Mouse (Mus musculus): ENCODE results near the gene Igf1r.

The Igf1r gene

DNA sequence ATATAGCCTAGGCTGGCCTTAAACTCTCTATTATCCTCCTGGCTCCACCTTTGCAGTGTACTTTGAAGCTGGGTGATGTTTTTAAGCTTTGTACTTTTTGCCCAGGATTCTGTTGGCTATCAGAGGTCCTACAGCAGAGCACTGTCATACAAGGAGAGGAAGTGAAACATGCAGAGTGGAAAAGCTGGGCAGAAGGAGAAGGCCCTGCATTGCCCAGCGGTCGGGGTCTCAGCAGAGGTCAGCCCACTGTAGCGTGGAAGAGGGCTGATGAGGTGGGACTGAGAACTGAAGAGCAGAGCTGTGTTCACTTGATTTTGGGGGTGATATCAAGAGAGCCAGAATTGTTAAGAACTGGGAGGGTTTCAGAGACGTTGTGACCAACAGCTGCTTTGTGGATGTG is 134.9 kb downstream of the Igf1r start:
- no peak for DNase-seq

DNA sequence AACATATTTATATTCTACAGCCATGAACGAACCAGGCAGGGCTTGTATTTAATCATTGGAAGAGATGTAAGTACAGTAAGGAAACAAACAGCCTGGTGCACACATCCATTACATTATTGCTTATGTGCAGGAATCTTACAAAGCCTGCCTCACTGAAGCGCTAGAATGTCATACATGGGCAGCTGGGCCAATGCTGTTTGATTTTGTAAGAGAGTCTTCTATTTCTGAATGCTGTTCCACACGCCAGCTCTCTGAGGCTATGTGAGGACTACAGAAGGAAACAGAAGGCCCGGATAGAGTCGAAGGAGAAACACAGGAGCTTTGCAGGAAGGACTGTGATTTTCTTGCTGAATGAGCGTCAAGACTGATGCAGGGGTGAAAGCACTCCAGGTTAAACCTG is 136.2 kb downstream of the Igf1r start:
- DNase-seq = no peak

DNA sequence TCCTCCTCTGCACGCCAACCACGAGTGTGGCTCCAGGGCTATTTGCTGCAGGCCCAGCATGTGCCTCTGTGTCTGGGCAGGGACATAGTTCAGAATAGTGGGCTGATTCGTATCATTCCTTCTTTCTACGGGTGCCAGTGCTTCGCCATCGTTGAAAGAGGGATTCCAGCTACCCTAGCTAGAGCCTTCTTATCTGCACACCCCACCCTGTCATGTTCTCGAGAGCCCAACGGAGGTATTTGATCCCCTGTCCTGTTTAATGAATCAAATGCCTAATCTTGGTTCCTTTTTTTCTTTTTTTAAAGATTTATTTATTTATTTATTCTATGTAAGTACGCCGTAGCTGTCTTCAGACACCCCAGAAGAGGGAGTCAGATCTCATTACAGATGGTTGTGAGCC is 137.1 kb downstream of the Igf1r start:
- DNase-seq = no peak

DNA sequence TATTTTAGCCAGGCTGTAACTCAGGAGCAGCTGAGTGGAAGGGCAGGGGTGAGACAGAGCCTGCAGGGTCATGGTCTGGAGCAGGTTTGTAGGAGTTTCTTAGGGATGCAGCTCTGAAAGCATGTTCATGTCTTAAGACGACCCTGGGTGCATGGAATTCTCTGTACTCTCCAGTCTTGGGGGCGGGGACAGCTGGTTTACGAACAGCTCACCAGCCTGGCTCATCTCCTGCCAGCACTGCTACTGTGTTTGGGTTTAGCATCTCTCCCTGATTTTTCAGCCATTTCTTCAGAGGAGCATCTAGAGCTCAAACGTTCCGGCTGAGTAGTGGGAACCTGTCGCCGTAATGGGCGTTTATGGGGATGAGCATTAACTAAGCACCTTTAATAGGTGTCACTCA is 137.9 kb downstream of the Igf1r start:
- DNase-seq = no peak

DNA sequence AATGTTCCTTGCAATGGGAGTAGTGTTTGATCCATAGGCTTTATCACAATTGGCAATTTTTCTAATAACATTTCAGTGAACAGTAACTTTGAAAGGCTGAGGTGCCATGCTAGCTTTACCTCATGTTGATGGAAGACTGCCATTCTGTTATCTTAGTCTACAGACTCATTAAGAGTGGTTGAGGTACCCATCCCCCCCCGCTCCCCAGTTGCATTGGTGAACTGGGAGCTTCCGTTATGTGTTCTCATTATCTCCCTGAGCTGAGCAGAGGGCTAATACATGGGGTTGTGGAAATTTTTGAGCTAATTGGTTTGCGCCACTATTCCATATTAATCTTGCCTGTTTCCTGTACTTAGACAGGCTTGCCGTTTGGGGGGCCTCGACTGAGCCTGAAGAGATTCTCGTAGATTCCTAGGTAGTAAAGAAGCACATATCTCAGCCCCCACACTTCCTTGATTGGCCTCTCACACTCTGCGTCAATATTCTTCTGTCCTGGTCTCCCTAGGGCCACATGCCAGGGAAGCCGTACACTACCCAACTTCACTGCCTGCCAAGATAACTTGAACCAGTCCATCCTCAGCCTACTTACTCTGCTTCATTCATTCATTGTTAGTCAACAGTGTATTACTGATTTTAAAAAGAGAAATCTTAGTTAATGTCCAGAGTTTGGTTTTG is 139.8 kb downstream of the Igf1r start:
- no peak for DNase-seq

DNA sequence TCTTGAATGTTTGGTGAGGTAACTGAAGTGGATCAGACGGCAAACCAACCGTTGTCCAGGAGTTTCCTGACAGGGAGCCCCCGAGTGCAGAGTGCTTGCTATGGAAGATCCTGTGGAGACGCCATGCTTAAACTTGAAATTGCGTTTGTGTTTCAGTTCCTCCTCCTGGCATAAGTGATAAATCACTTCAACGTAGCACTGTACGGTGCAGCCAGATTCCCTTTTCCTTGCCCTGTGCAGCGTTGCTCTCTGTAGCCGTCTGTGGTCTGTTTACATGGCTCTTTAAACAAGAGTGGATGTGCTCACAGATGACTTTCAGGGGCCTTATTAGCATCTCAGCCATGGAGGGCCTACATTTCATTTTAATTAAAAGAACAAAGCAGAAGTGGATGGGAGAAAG is 141.2 kb downstream of the Igf1r start:
- DNase-seq = no peak

DNA sequence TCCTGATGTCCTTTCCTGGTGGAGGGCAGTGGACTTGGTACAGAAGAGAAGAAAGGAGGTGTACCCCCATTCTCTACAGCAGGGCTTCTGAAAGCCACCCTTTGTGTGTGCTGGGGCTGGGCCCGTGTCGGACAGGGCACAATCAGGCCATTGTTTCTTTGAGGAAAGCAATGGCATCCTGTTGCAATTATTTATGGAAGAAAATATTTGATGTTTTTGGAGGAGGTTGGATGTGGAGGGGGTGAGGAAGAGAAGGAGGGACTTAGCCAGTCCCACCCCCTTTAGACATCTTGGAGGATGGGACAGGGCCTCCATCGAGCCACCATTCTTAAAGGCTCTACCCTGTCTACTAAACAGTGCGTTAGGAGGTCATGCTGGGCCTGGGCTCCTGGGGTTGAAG is 142.9 kb downstream of the Igf1r start:
- DNase-seq = no peak

DNA sequence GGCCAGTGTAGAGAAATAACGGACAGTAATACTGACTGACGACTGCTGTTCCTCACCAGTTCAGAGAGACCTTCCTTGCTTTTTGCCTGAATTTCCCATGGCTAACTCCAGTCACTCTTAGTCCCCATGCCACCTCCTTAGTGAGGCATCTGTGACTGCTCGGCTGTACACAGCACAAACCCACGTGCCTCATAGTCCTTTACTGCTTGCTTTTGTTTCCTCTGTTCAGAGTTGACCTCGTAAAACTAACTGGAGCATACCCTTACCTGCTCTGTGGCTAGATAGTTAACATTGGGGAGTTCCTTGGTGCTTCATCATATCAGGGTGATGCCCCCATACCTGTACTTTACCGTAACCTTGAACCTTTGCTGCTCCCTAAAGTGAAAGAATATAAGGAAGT is 143.8 kb downstream of the Igf1r start:
- no peak for DNase-seq

DNA sequence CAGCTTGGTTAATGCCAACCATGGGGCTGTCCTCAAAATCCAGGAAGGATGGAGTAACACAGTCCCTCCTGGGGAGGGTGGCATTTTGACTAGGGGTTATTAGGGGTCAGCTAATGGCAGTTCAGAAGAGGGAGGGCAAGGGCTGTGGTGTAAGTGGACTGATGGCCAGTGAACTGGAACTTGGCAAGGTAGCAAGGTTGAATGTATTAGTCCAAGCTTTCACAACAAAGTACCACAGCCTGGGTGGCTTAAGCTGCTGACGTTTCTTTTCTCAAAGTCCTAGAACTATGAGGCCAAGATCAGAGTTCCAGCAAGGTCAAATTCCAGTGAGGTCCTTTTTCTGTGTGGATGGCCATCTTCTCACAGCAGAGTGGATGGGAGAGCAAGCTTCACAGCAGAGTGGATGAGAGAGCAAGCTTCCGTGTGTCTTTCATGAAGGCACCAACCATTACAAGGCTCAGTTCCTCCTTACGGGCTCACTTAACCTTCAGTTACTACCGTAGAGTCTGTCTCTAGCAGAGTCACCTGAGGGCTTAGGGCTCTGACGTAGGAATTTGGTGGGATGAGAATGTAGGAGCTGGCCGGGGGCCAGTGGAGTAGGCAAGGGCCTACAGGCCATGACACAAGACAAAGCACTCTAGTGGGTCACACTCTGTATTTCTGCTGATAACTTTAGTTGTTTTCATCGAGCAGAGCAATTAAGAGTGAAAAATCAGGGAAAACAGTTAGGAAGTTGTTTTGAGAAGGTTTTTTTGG is 144.6 kb downstream of the Igf1r start:
- DNase-seq = no peak

DNA sequence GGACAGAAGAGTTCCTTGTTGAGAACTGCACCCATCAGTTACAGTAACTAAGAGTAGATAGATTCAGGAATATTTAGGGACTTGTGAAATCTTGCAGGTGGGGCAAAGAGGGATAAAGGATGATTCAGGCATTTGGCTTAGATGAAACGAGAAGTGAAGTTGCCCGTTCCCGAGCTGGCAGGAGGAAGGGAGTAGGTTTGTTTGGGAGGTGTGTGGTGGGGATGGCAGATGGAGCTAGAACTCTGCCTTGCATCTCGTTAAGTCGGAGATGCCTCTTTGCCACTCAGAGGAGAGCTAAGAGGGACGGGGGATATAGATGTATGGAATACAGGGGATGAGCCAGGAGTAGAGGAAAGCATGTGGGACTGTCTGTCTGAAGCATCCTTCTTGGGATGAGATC is 145.5 kb downstream of the Igf1r start:
- DNase-seq = no peak

DNA sequence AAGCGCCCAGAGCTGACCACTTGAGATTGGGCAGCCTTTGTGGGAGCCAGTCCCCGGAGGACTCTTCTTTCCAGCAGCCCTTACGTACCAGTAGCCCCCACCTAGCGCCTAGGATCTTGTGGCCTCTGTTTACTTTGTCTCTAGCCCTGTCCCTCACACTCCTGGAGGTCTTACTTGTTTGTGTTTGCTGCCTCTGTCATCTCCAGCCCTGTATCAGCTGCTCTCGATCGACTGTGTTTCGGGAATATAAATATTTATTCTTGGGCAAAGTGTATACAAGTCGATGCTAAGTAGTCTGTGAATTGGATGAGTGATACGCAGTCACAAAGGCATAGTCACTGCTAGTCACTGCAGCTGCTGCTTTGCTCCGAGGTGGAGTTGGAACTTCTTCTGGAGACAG is 147.8 kb downstream of the Igf1r start:
- no peak for DNase-seq

DNA sequence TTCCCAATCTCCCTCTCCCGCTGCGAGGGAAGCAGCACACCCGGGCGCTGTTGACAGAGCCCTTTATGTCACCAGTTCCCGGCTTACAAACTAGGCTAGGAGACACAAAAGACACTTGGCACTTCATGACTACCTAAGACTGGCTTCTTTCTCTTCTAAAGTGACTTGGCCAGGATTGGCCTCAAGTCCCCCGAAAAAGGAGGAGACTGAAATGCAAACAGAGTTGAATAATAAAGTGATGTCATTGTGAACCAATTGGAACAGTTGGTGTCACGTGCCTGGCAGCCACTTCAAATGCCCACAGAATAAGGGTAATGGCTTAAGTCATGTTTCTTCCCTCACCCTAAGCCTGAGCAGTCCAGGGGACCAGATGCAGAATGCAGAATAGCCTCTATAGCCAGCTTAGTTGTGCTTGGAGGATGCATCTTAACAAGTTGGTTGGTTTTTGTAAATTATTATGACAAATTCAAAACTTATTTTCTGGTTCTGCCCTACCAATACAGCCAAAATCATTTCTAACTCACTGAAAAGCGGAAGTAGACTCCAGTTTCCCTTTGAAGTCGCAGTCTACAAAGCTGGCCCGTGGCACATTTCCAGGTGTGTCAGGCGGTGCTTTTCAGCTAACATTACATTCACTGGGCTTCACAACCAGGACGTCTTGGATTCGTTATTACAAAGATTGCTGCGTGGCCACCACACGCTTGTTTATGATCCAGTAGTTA is 150.0 kb downstream of the Igf1r start:
- peak; percentile 92 for DNase-seq

DNA sequence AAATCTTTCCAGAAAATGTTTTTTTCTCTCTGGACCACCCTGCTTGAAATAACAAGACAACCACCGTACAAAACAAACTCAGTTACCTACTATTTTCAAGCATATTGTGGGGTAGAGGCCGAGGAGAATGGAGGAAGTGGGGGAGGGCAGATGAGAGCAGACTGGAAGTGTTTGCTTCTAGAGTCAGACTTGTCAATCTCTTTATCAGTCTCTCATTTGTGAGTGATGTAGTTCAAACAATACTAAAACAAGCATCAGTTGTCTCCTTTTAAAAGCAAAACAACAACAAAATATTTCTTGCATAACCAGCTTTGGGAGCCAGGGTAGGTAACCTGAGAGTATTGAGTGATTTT is 150.5 kb downstream of the Igf1r start:
- DNase-seq = no peak

DNA sequence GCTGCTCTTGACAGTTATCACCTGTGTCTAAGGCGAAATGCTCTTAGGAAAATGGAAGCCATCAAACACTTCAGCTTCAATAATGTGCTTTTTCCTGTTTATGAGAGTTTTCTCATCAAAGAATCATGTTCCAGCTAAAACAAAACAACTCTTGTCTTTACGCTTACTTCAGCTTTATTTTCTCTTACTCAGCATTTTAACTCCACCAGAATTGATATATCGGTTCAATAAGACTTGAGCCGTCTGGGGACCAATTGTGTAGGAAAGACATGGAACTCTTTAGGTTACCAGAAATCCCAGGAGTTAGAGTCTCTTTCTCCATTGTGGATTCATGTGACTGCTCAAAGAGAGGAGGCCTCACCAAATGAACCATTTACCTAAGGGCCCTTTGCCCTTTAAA is 158.9 kb downstream of the Igf1r start:
- no peak for DNase-seq

DNA sequence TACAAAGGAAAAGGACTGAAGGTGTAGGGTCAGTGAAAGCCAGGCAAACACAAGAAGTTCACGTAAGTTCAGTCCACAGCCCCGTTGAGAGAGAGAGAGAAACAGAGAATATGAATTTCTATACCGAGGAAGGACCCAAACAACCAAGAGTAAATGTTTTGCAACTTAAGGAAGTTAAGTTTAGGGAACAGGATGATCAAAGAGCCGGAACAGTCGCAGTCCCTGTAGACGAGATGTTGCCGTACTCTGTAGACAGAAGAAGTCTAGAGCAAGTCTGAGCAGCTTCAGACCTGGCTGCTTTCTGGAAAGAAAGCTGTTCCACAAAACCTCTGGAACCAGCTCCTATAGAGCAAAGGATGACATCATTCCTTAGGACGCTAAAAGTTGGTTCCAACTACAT is 160.0 kb downstream of the Igf1r start:
- DNase-seq = no peak

DNA sequence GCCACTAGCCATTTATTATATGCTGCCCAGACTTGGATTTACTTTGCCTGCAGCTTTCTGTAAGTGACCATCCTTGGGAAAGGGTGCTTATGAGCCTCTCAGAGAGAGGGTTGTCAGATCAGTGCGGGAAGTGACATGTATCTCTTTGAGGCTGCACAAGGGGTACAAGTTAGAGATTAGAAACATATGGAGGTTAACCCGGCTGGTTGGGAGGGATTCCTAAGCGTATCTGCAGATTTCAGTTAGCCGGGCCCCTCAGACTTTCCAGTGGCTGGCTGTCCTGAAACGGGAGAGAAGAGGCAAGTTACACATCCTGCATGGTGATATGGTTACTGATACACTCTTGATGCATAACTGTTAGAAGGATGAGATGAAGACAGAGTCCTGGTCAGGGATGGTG is 161.7 kb downstream of the Igf1r start:
- DNase-seq = no peak

DNA sequence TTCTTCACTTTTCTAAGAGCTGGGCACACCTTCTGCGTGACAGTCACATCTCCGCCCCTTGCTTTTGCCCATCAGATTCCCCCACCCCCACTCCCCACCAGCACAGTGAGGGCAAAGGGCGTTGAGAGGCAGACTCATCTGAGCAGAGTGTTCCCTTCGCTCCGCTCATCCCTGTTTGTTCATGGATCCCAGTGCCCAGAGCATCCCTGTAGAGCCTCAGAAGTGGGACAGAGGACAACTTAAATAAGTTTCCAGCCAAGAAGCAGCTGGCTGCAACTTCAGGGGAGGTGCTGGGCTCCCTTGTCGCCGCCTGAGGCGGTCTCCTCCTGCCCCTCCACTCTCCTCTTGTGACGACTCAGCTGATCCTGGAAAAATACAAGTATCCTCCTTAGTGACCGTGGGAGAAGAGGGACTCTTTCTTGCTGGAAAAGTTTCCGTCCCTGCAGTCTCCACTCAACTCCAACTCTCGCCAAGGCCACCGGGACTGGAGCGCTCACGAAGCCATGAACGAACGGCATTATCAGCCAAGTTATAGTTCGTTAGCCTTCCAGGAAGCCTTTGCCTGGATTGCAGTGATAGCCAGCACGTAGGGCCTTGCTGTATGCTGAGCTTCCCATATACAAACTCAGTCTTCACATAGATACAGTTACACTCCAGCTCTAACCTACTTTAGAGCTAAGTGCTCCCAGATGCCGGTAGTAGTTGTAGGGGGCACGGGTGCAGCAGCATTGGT is 162.5 kb downstream of the Igf1r start:
- DNase-seq = peak; percentile 96

DNA sequence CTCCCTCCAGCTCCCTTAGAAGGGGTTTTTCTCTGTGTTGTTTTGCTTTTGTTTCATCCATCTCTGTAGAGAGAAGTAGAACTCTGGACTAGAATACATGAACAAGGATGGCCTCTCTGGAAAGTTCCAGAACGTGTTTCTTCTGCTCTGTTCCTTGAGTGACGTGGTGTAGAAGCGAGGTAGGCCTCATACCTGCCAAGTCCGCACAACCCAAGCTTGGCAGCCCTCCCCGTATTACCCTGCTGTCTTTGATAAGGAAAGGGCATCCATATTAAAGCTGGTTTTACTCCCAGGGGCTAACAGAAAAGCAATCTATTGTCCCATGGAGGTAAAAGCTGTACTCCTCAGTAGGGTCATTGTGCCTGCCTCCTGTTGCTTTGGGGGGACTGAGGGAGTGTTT is 164.9 kb downstream of the Igf1r start:
- no peak for DNase-seq

DNA sequence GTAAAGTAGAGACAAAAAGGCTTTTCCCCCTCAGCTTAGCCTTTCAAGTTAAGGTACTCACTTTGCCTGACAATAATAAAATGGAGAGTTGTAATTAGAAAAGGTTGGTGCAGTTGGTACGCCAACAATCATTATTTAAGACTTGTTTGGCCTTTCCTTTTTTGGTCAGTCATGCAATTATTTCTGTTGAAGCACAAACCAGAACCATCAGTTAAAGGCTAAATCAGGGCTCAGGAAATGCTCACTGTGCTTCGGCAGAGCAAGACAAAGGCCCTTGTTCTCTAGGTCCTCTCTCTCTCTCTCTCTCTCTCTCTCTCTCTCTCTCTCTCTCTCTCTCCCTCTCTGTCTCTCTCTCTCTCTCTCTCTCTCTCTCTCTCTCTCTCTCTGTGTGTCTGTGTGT is 165.4 kb downstream of the Igf1r start:
- no peak for DNase-seq

DNA sequence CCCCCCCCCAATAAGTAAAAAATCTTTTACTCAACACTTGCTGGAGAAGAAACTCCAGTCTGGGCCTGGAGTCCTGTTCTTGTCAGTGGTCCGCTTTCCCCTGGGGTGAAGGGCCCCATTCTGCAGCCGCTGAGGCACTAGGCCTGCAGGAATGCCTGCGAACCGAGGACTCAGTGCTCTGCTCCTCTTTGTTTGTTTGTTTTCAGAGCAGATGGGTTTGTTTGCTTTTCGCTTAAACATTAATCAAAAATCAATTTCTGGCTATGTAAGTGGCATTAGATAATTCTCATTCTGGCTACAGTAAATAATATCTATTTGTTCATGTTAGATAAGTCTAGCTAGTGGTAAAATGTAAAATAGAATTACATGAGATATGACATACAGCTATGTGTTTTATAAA is 167.0 kb downstream of the Igf1r start:
- DNase-seq = no peak

DNA sequence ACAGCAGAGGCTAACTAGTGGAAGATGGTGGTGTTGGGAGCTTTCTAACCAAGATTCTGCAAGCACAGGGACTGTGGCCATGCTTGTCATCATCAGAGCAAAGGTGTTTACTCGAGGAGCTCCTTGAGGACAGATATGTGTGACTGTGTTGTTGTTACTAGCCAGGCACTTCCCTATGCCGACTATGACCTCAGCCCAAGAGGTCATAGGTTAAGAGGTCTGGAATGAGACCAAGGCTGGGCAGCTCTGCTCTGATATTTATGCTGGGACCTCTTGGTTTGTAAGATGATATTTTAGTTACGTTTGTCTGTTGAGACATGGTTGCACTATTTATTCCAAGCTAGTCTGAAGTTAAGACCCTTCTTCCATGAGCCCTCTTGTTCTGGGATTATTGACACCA is 169.8 kb downstream of the Igf1r start:
- no peak for DNase-seq

DNA sequence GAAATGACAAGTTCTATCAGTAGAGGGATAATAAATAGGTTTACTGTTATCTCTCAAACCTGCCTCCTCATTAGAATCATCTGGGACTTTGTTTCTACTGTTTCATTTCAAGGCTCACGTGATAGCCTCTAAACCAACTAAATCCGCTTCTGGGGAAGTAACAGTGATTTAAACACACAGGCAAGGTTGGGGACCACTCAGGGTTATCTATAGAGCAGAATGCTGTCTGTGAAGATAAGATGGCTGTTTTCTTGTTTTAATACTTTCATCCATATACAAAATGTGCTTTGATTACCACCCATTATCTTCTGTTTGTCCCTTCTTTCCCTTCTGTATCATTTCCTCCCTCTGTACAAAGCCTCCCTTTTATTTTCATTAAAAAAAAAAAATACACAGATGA is 172.7 kb downstream of the Igf1r start:
- DNase-seq = no peak

DNA sequence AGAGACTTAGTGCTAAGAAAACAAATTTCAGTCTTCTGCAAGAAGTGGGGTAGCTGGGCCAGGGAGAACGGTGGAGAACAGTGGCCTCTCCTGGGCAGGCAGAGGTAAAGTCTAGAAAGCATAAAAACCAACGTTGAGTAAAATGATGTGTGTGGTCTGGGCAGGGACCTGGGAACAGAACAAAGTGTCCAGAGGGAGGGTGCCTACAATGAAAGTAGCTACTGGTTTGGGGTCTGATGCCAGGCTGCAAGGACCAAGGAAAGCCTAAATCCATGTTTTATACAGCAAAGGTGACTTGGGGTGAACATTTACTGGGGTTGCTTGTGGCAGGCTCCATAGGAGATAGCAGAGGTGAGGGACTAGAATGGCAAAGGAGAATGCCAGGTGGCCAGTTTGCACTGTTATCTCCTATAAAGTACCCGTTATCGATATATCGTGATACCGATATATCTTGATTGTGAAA is 175.2 kb downstream of the Igf1r start:
- DNase-seq = peak; percentile 93

DNA sequence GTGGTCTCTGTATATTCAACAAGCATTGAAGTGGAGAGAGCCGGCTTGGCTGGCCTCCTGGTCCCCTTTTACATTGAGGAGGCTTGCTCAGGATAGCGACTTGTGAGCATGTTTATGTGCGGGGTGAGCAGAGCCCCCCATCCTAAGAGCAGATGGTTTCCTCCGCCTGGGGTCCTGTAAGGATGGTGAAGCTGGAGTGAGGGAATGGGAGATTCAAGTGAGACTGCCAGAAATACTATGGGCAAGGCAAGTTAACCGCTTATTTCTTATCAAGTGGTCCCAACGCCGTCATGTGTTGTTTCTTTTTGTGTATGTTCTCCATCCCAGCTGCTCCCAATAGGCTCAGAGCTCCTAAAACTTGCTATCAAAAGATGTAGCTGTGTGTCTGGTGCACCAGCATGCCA is 175.6 kb downstream of the Igf1r start:
- peak; percentile 93 for DNase-seq
